Mouse (Mus musculus): ENCODE measurements around the gene Ttc7. TPM values are rescaled to one million over a fixed set of nuclear protein-coding genes. Genes with fewer than 3 reads are reported as not detected.

The Ttc7 gene
- polyA plus RNA-seq, 1 experiment from 2014 or later: 7.7 TPM

DNA sequence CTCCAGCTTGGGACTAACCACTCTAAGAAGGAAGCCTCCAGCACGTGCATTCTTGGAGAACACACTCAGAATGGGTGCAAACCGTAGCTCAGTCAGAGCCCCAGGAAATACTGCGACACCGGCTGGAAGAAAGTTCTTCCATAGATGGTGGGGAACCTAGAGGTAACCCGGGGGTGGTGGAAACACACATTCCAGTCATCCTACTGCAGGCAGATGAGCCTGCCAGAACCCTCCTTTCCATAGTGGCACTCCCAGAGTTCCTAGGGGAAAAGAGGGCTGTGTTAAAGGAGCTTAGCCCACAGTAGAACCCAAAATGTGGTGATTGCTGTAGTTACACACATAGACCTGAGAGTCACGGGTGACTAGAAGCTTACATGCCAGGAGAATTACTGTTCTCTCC, 50.2 kb downstream of the Ttc7 start:
- ATAC-seq (replicated peaks; ENCODE audit: low FRiP score): no peak
- no peak overlapping the region for H3K4me3 ChIP-seq (replicated peaks)
- H3K9me3 ChIP-seq (replicated peaks): no peaks in the 10 kb centered on the region
- no peak overlapping the region for H3K9ac ChIP-seq
- WGBS: 85% methylated on average over 6 of the region's 6 CpGs
- peaks cover 37% of the 10 kb centered on the region for H3K4me1 ChIP-seq
- H3K4me2 ChIP-seq: no peak overlapping the region
- peaks cover 7% of the 10 kb centered on the region for H3K27me3 ChIP-seq
- no peak overlapping the region for H3K27ac ChIP-seq
- H3K36me3 ChIP-seq: no peaks in the 10 kb centered on the region

DNA sequence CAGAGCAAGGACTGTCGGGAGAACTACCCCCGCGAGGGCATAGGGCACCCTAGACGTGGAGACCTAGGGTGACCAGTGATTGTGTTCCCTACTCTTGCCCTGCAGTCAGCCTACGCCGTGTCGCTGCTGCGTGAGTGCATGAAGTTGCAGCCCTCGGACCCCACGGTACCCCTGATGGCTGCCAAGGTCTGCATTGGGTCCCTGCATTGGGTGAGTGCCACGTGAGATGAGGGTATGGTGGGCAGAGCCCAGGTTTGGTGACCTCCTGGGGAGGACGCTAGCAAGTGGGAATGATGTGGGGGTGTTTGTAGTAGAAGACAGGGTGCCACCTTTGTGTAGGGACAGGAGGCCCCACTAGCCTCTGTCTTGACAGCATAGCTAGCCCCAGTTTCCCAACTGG, 51.5 kb downstream of the Ttc7 start:
- Histone ChIP-seq H3K27me3 (peaks cover 7% of the 10 kb centered on the region), H3K27ac (no peak overlapping the region), H3K9ac (no peak overlapping the region), H3K4me2 (no peak overlapping the region), H3K9me3 (replicated peaks) (no peaks in the 10 kb centered on the region), H3K36me3 (no peaks in the 10 kb centered on the region), H3K4me1 (peaks cover 32% of the 10 kb centered on the region), H3K4me3 (replicated peaks) (no peak overlapping the region)
- WGBS: 90% methylated on average over 12 of the region's 12 CpGs
- ATAC-seq (replicated peaks; ENCODE audit: low FRiP score): no peak

DNA sequence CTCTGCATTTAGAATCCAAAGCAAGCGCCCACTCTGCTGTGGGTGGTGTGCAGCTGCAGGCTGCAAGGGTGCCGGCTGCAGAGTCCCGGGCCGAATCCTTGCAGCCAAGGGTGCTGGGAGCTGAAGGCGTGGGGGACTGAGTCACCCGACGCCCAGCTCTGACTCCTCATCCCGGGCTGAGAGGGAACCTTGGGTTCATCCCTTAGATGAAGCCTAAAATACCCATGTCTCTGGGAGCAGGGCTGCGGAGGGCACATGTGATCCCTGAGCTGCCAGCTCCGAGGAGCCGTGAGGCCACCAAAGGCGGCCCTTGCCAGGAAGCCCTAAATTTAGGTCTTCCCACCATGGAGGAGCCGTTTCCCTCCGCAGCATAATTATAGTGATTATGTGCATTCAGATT, 52.5 kb downstream of the Ttc7 start:
- Histone ChIP-seq H3K4me1 (peaks cover 29% of the 10 kb centered on the region), H3K9ac (no peak overlapping the region), H3K27me3 (peaks cover 3% of the 10 kb centered on the region), H3K9me3 (replicated peaks) (no peaks in the 10 kb centered on the region), H3K4me2 (no peak overlapping the region), H3K4me3 (replicated peaks) (no peak overlapping the region), H3K27ac (no peak overlapping the region), H3K36me3 (no peaks in the 10 kb centered on the region)
- ATAC-seq (replicated peaks; ENCODE audit: low FRiP score): no peak
- WGBS: 90% methylated on average over 14 of the region's 14 CpGs

DNA sequence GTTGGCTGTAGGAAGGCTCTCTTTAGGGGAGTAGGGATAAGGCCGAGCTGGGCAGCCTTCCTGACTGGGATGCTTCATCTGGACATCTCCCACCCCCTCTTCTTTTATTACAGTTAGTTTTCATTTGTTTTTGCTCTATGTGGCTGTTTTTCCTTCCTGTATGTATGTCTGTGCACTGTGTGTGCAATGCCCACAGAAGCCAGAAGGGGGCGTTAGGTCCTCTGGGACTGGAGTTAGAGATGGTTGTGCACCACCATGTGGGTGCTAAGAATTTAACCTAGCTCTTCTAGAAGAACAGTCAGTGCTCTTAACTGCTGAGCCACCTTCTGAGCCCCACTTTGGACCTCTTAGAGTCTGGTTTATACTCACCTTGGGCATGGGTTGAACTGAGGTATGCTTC, 53.0 kb downstream of the Ttc7 start:
- no peaks in the 10 kb centered on the region for H3K27me3 ChIP-seq
- H3K4me2 ChIP-seq: no peak overlapping the region
- H3K4me1 ChIP-seq: peaks cover 24% of the 10 kb centered on the region
- H3K9ac ChIP-seq: no peak overlapping the region
- ATAC-seq (replicated peaks; ENCODE audit: low FRiP score): no peak
- H3K27ac ChIP-seq: no peak overlapping the region
- no peak overlapping the region for H3K4me3 ChIP-seq (replicated peaks)
- H3K9me3 ChIP-seq (replicated peaks): no peaks in the 10 kb centered on the region
- H3K36me3 ChIP-seq: no peaks in the 10 kb centered on the region
- 78% methylated on average over 2 of the region's 2 CpGs for WGBS

DNA sequence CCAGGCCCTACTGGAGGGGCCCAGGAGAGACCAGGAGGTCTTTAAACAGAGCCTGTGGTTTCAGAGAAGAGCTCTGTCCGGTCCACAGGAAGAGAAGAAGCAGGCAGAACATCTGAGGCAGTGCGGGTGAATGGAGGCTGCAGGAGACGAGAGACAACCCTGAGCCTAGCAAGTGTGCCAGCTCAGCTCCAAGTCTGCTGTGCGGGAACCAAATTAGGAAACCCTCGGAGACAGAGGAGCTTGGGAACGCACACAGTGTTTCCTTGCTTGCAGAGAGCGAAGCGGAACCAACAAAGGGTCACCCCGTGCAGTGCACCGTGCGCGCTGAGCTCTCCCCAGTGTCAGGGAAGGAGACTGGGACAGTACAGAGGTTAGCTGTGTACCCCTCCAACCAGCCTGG, 54.2 kb downstream of the Ttc7 start:
- H3K4me2 ChIP-seq: no peak overlapping the region
- H3K27ac ChIP-seq: no peak overlapping the region
- H3K4me1 ChIP-seq: peaks cover 12% of the 10 kb centered on the region
- H3K27me3 ChIP-seq: no peaks in the 10 kb centered on the region
- no peak overlapping the region for H3K9ac ChIP-seq
- no peaks in the 10 kb centered on the region for H3K9me3 ChIP-seq (replicated peaks)
- ATAC-seq (replicated peaks; ENCODE audit: low FRiP score): no peak
- H3K36me3 ChIP-seq: no peaks in the 10 kb centered on the region
- WGBS: 77% methylated on average over 12 of the region's 12 CpGs
- H3K4me3 ChIP-seq (replicated peaks): no peak overlapping the region

DNA sequence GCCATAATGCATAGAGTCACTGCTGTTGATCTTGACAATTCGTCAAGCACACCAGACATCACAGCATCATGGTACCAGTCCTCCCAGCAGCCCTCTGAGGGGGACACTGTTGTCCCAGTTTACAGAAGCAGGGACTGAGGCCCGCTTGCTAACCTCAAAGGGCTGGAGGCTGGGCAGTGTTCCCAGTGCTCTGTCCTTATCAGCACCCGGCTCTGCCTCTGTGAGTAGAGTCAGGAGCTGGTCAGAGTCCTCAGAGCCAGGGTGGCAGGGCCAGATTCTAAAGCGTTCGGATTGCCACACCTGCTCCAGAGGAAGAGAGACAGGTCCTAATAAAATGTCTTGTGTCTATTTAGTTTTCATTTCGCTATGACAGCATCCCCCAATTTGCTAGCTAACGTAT, 55.0 kb downstream of the Ttc7 start:
- peaks cover 4% of the 10 kb centered on the region for H3K4me1 ChIP-seq
- H3K9ac ChIP-seq: no peak overlapping the region
- no peak overlapping the region for H3K4me2 ChIP-seq
- no peaks in the 10 kb centered on the region for H3K9me3 ChIP-seq (replicated peaks)
- no peaks in the 10 kb centered on the region for H3K36me3 ChIP-seq
- no peak overlapping the region for H3K4me3 ChIP-seq (replicated peaks)
- WGBS: 87% methylated on average over 7 of the region's 7 CpGs
- no peaks in the 10 kb centered on the region for H3K27me3 ChIP-seq
- no peak overlapping the region for H3K27ac ChIP-seq
- ATAC-seq (replicated peaks; ENCODE audit: low FRiP score): no peak

DNA sequence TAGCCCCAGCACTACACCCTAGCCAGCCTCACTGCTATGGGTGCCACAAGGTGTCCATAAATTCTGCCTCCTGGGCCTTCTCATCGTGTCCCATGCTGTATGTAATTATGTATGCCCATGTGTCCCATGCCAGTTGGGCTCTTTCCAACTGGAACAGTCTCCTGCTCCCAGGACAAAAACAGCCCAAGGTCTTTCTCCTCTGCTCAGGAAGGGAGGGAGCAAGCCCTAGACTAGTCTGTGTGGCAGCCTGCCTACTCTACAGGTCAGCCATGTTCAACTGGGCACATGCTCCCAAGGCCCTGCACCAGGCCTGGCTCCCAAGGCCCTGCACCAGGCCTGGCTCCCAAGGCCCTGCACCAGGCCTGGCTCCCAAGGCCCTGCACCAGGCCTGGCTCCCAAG, 56.4 kb downstream of the Ttc7 start:
- Histone ChIP-seq H3K36me3 (no peaks in the 10 kb centered on the region), H3K9ac (no peak overlapping the region), H3K4me1 (no peaks in the 10 kb centered on the region), H3K4me3 (replicated peaks) (no peak overlapping the region), H3K9me3 (replicated peaks) (no peaks in the 10 kb centered on the region), H3K4me2 (no peak overlapping the region), H3K27me3 (no peaks in the 10 kb centered on the region), H3K27ac (no peak overlapping the region)
- WGBS: 83% methylated on average over 1 of the region's 1 CpGs
- no peak for ATAC-seq (replicated peaks; ENCODE audit: low FRiP score)

DNA sequence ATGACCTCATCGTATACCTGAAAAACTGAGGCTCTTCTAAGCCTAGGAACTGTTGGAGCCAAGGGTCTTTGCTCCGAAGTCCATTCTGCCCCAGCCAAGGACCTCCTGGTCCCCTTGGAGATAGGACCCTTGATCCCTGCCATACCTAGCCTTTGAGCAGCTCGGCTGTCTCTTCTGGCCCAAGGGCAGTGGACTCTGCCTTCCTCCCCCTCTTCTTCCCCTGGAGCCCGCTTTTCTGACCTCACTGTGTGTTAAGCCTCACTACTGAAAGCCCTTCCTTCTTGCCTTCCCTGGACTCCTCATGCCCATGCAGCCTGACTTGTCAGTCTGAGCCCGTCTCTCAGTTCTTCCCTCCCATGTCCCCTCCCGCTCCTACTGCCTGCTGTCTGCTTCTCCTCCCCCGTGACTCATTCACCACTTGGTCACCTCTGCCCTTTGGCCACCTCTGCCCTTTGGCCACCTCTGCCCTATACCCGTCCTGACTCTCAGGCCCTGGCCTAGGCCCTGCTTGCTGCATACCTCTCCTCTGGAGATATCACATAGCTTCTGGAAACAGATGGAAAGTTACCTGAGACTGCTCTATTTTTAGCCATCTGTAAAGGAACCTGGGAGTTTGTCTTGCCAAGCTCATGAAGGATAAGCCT, 60.5 kb downstream of the Ttc7 start:
- WGBS: 55% methylated on average over 8 of the region's 8 CpGs
- no peak overlapping the region for H3K27ac ChIP-seq
- H3K9me3 ChIP-seq (replicated peaks): no peaks in the 10 kb centered on the region
- no peak overlapping the region for H3K9ac ChIP-seq
- no peaks in the 10 kb centered on the region for H3K4me1 ChIP-seq
- ATAC-seq (replicated peaks; ENCODE audit: low FRiP score): 0 out of 2 replicates have a peak, but pooled peaks have one; percentile 20
- no peak overlapping the region for H3K4me3 ChIP-seq (replicated peaks)
- H3K27me3 ChIP-seq: peaks cover 3% of the 10 kb centered on the region; the same call in 1 of the 2 replicates
- H3K36me3 ChIP-seq: no peaks in the 10 kb centered on the region
- H3K4me2 ChIP-seq: no peak overlapping the region

DNA sequence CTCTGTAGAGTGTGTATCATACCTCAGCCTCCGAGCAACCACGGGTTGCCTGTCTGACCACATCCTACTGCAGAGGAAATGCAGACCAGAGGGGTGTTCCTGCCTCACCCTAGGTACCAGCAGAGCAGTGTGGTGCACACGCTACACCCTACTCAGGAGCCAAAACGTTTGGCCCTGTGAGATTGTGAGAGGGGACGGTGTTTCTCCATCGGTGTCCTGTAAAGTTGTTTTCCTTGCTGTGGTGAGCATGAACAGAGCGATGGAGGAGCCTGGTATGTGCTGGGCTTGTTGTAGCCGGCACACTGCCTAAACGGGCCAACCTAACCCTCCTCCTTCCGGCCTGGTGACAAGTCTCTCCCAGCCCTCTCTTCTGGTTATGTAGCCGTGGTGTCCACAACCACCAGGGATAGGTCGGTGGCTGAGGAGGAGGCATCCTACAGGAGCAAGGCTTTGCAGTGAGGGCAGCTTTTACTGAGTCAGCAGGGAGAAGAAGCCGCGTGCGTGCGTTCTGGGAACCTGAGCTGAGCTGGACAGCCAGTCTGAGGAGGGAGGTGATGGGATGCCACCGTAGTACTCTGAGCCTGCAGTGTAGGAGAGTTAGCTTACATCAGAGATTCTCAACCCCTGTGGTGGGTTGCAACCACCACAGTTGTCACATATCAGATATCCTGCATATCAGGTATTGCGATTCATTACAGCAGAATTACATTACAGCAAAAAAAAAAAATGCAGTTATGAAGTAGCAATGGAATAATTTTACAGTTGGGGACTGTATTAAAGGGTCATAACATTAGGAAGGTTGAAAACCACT, 62.0 kb downstream of the Ttc7 start:
- 63% methylated on average over 18 of the region's 18 CpGs for WGBS
- no peak for ATAC-seq (replicated peaks; ENCODE audit: low FRiP score)

DNA sequence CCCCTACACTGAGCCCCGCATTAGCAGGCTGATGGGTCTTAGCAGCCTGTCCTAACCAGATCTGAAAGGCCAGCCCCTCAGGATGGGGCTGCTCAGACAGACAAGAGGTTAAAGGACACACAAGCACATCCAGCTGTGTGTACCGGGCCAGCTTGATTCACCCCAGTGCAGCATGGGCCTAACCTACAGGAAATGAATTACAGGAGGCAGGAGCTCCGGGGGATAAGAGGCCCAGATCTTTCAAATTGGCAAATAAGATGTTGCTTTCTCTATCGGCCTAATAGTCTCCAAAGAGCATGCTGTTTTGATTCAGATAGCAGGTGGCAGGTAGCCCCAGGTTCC, 62.5 kb downstream of the Ttc7 start:
- H3K9me3 ChIP-seq (replicated peaks): no peaks in the 10 kb centered on the region
- H3K4me1 ChIP-seq: peaks cover 18% of the 10 kb centered on the region
- no peak overlapping the region for H3K4me2 ChIP-seq
- ATAC-seq (replicated peaks; ENCODE audit: low FRiP score): no peak
- 40% methylated on average over 4 of the region's 4 CpGs for WGBS
- no peak overlapping the region for H3K4me3 ChIP-seq (replicated peaks)
- H3K9ac ChIP-seq: no peak overlapping the region
- no peaks in the 10 kb centered on the region for H3K36me3 ChIP-seq
- no peak overlapping the region for H3K27ac ChIP-seq
- H3K27me3 ChIP-seq: peaks cover 3% of the 10 kb centered on the region; the same call in 1 of the 2 replicates

More for the DNA sequence above, 62.0 kb downstream of the Ttc7 start:
- no peak overlapping the region for H3K4me2 ChIP-seq
- H3K9ac ChIP-seq: no peak overlapping the region
- no peak overlapping the region for H3K27ac ChIP-seq
- no peaks in the 10 kb centered on the region for H3K36me3 ChIP-seq
- no peaks in the 10 kb centered on the region for H3K9me3 ChIP-seq (replicated peaks)
- H3K4me1 ChIP-seq: peaks cover 13% of the 10 kb centered on the region
- H3K27me3 ChIP-seq: peaks cover 3% of the 10 kb centered on the region; the same call in 1 of the 2 replicates
- no peak overlapping the region for H3K4me3 ChIP-seq (replicated peaks)

DNA sequence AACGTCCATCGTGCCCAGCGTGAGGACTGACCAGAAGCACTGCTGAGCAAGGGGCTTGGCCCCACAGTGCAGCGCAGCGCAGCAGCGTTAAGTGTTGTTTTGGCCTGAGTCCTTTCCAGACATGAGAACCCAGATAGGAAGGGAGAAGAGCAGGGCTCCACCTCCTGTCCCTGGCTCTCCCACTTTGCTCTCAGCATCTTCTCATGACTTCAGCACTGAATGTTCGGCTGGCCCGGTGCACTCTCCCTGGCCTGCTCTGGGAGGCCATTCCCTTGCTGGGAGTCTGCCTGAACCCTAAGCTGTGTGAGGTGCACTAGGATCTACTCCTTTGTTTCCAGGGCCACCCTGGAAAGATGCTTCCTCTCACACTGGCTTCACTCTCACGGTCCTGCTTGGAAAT, 65.7 kb downstream of the Ttc7 start:
- Histone ChIP-seq H3K36me3 (no peaks in the 10 kb centered on the region), H3K27ac (no peak overlapping the region), H3K4me2 (no peak overlapping the region), H3K9me3 (replicated peaks) (no peaks in the 10 kb centered on the region), H3K4me3 (replicated peaks) (no peak overlapping the region), H3K27me3 (peaks cover 3% of the 10 kb centered on the region; the same call in 1 of the 2 replicates), H3K9ac (no peak overlapping the region), H3K4me1 (peaks cover 50% of the 10 kb centered on the region)
- WGBS: 53% methylated on average over 9 of the region's 9 CpGs
- ATAC-seq (replicated peaks; ENCODE audit: low FRiP score): no peak

DNA sequence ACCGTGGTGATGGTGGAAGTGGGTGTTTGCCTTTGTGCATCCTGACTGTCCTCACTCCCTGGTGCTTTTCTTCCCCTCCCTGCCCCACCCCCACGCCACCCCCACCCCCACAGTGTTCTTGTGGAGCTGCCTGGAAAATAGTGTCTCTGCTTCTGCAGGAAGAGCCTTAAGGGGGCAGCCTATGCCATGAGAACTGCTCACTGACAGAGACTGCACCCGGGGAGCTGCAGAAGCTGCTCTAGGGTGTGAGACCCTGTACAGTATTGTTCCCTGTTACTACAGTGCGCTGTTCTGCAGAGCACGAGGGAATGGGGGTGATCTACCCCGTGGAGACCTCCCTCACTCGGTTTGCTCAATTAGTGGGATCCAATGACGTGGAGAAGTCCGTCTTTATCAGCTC, 66.4 kb downstream of the Ttc7 start:
- no peak for ATAC-seq (replicated peaks; ENCODE audit: low FRiP score)
- no peak overlapping the region for H3K27ac ChIP-seq
- no peaks in the 10 kb centered on the region for H3K9me3 ChIP-seq (replicated peaks)
- H3K4me3 ChIP-seq (replicated peaks): no peak overlapping the region
- WGBS: 21% methylated on average over 9 of the region's 9 CpGs
- H3K36me3 ChIP-seq: no peaks in the 10 kb centered on the region
- H3K9ac ChIP-seq: no peak overlapping the region
- no peak overlapping the region for H3K4me2 ChIP-seq
- peaks cover 52% of the 10 kb centered on the region for H3K4me1 ChIP-seq
- H3K27me3 ChIP-seq: peaks cover 3% of the 10 kb centered on the region; the same call in 1 of the 2 replicates

Data from kidney, embryonic 15.5 days (tissue).